Mouse (Mus musculus) myocyte (in vitro differentiated cells): ENCODE measurements around the gene Fbn1.

Source experiments
- E2F4 ChIP-seq: IDR thresholded peaks from one replicate; pipeline ENCODE4 v1.6.1; 2011; ENCODE audit warnings: mild to moderate bottlenecking, control low read depth, moderate library complexity; ENCODE audit not compliant: insufficient read depth
- MAX ChIP-seq: IDR thresholded peaks from one replicate; pipeline ENCODE4 v1.6.1; 2011; ENCODE audit warnings: low read depth, mild to moderate bottlenecking, control low read depth
- MYOD1 ChIP-seq, 3 experiments: IDR thresholded peaks; one replicate each; pipeline ENCODE4 v1.6.1; 2011; ENCODE audit warnings: control low read depth in 2 of 3, low read depth in 2 of 3, mild to moderate bottlenecking in 2 of 3, moderate library complexity in 1 of 3; ENCODE audit not compliant: insufficient read length in 2 of 3, control insufficient read depth in 1 of 3
- MYOG ChIP-seq, 3 experiments: IDR thresholded peaks; one replicate each; pipeline ENCODE4 v1.6.1; 2011; ENCODE audit warnings: control low read depth in 2 of 3, low read depth in 2 of 3, mild to moderate bottlenecking in 2 of 3; ENCODE audit not compliant: insufficient read length in 2 of 3, control insufficient read depth in 1 of 3, insufficient read depth in 1 of 3
- POLR2A ChIP-seq: IDR thresholded peaks from one replicate; pipeline ENCODE4 v1.6.1; 2011; ENCODE audit warnings: low read depth, mild to moderate bottlenecking, control low read depth, moderate library complexity; ENCODE audit not compliant: insufficient read length
- POLR2AphosphoS2 ChIP-seq: IDR thresholded peaks from one replicate; pipeline ENCODE4 v1.6.1; 2011; ENCODE audit warnings: low read depth, control low read depth; ENCODE audit not compliant: insufficient read length
- SRF ChIP-seq: IDR thresholded peaks from one replicate; pipeline ENCODE4 v1.6.1; 2011; ENCODE audit warnings: low read depth; ENCODE audit not compliant: control insufficient read depth, insufficient read length
- TCF12 ChIP-seq: IDR thresholded peaks from one replicate; pipeline ENCODE4 v1.6.1; 2011; ENCODE audit warnings: mild to moderate bottlenecking, control low read depth; ENCODE audit not compliant: poor library complexity, insufficient read depth, severe bottlenecking
- TCF3 ChIP-seq: IDR thresholded peaks from one replicate; pipeline ENCODE4 v1.6.1; 2011; ENCODE audit warnings: low read depth, control low read depth; ENCODE audit not compliant: insufficient read length
- USF1 ChIP-seq: IDR thresholded peaks from one replicate; pipeline ENCODE4 v1.6.1; 2011; ENCODE audit warnings: low read depth, mild to moderate bottlenecking, control low read depth, moderate library complexity

- no peak for TF ChIP-seq E2F4
- no peak for TF ChIP-seq POLR2A
- no peak for TF ChIP-seq MYOG (IDR thresholded peaks at IDR 0.05; ENCODE audit: control insufficient read depth in 1 of 3, insufficient read depth in 1 of 3, insufficient read length in 2 of 3, low read depth in 2 of 3)
- no peak for TF ChIP-seq MAX
- no peak for TF ChIP-seq USF1
- no peak for TF ChIP-seq POLR2AphosphoS2
- no peak for TF ChIP-seq SRF
- no peak for TF ChIP-seq MYOD1 (IDR thresholded peaks at IDR 0.05; ENCODE audit: control insufficient read depth in 1 of 3, insufficient read length in 2 of 3, low read depth in 2 of 3)
- TF ChIP-seq TCF12, result no peak
- no peak for TF ChIP-seq TCF3
These were observed 177.3 kb downstream of the Fbn1 start for GRCm38 (mm10) chr2:125330506-125330905.
